Mouse (Mus musculus) lung, embryonic 15.5 days (tissue): Measurements from ENCODE around the gene Stk38. TPM values are rescaled to one million over a fixed set of nuclear protein-coding genes. Genes with fewer than 3 reads are reported as not detected.

ENCODE experiments used
- ATAC-seq: fragments of 200-750 bp; cut with Nextera tagmentation; 2 replicates; pipeline ENCODE4 v1.8.0; 2017; ENCODE audit warnings: moderate number of reproducible peaks, borderline replicate concordance; ENCODE audit not compliant: low FRiP score, low TSS enrichment; ENCODE audit errors: extremely low read depth
- H3K27ac ChIP-seq: fragments of 300-500 bp; sonication (generic); 2 replicates; pipeline ENCODE4 v1.5.1; 2015; ENCODE audit warnings: moderate library complexity, mild to moderate bottlenecking, inconsistent platforms
- H3K27me3 ChIP-seq: fragments of 300-500 bp; sonication (generic); 2 replicates; pipeline ENCODE4 v1.6.1; 2015; ENCODE audit warnings: inconsistent platforms
- H3K36me3 ChIP-seq: fragments of 300-500 bp; sonication (generic); 2 replicates; pipeline ENCODE4 v1.6.1; 2015; ENCODE audit warnings: inconsistent platforms
- H3K4me1 ChIP-seq: fragments of 300-500 bp; sonication (generic); 2 replicates; pipeline ENCODE4 v1.6.1; 2015; ENCODE audit warnings: inconsistent platforms
- H3K4me2 ChIP-seq: fragments of 300-500 bp; sonication (generic); 2 replicates; pipeline ENCODE4 v1.6.1; 2015; ENCODE audit warnings: inconsistent platforms, mild to moderate bottlenecking, moderate library complexity
- H3K4me3 ChIP-seq: fragments of 300-500 bp; sonication (generic); 2 replicates; pipeline ENCODE4 v1.5.1; 2015; ENCODE audit warnings: mild to moderate bottlenecking, inconsistent platforms
- H3K9ac ChIP-seq: fragments of 300-500 bp; sonication (generic); 2 replicates; pipeline ENCODE4 v1.6.1; 2015; ENCODE audit warnings: inconsistent platforms
- H3K9me3 ChIP-seq: fragments of 300-500 bp; sonication (generic); 2 replicates; pipeline ENCODE4 v1.6.1; 2016; ENCODE audit warnings: inconsistent platforms
- WGBS: fragments of 180-500 bp; shearing (Covaris S2); methylation state at CpG from one replicate; pipeline ENCODE4 v1.1.7; 2015; 5-methylcytosine and 5-hydroxymethylcytosine counted together
- polyA plus RNA-seq: library from polyadenylated mRNA; unstranded; fragments of >200 nt; fragmentation: Nextera tagmentation; extraction: Ambion mirVana; gene quantifications from 2 replicates; pipeline ENCODE4 v1.2.1, GENCODE M21; 2015

Gene Stk38
- polyA plus RNA-seq, 1 experiment from 2014 or later: 105 TPM

DNA sequence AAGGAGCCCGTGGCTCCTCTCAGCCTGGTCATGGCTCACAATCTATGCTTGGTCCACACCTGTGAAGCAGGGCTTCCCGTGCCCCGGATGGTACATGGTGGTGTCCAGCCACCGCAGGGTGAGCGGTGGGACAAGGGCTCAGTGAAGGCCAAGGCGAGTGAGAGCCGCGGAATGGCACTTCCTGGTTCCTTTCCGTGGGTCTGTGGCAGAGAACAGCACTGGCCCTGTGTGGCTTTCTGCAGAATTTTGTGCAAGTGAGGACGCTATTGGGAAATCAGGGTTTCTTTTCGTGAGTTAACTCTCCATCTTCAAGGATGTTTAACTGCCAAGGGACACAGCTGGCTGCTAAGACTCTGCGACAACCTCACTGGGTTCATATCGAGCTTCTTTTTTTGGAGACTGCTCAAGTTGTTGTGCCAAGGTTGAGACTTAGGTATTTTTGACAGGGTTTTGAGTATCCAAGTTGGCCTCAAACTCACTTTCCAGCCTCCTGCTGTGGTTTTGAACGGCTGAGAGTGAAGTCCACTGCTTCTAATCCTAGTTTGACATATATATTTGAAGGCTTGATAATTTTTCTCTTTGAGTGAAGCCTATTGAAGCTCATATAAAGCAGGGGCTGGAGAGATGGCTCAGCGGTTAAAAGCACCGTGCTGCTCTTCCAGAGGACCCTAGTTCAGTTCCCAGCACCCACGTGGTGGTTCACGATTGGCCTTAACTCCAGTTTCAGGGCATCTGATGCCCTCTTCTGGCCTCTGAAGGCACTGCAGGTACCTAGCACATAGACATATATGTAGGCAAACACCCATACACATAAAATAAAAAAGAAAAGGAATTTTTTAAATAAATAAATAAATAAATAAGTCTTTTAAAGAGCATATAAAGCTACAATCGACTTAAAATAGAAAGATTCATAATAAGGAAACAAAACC, 60.5 kb downstream of the Stk38 start:
- no peak overlapping the region for H3K4me3 ChIP-seq
- no peak overlapping the region for H3K27ac ChIP-seq
- no peaks in the 10 kb centered on the region for H3K27me3 ChIP-seq
- no peak for ATAC-seq
- H3K9ac ChIP-seq: no peak overlapping the region
- H3K9me3 ChIP-seq: no peaks in the 10 kb centered on the region; the same call in 1 of the 2 replicates
- no peak overlapping the region for H3K4me2 ChIP-seq
- 88% methylated on average over 19 of the region's 19 CpGs for WGBS
- H3K4me1 ChIP-seq: peaks cover 6% of the 10 kb centered on the region
- no peaks in the 10 kb centered on the region for H3K36me3 ChIP-seq

DNA sequence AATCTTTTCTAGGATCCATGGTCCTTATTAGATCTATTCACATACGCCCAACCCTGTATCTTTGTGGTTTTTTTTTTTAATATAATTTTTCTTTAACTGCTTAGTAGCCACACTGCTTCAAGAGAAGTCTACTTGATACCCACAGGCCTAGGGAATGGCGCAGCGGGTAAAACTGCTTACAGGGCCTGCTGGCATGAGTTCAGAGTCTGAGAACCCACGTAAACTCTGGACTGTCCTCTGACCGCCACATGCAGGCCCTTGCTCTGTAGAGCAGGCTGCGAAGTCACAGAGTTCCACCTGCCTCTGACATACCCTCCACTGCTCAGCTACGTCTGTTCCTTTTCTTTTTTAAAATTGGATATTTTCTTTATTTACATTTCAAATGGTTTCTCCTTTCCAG, 63.3 kb downstream of the Stk38 start:
- ATAC-seq: no peak
- Histone ChIP-seq H3K4me2 (no peak overlapping the region), H3K9ac (no peak overlapping the region), H3K4me3 (no peak overlapping the region), H3K27me3 (no peaks in the 10 kb centered on the region), H3K27ac (no peak overlapping the region), H3K36me3 (no peaks in the 10 kb centered on the region), H3K9me3 (no peaks in the 10 kb centered on the region; the same call in 1 of the 2 replicates), H3K4me1 (no peaks in the 10 kb centered on the region)
- 82% methylated on average over 7 of the region's 7 CpGs for WGBS

DNA sequence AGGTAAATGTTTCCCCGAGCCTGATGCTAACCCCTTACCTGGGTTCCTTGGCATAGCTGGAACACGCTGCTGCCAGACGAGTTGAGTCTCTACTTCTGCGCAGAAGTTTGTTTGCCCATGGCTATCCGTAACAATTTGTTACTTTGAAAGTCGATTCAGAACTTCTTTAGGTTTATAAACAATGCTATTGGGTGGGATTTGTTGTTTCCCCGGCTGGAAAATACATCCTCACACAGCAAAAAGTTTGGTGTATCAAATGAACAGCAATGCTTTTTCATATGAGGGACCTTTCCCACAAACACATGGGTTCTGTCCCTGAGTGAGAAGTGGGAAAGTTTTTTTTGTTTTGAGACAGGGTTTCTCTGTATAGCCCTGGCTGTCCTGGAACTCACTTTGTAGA, 64.1 kb downstream of the Stk38 start, which contains the start of gene Pxt1:
Gene Pxt1 (minus strand): TSS at position 101 of the 400 bp plus-strand sequence.
- Histone ChIP-seq H3K4me3 (no peak within 1 kb of the TSS), H3K36me3 (no peaks in the 10 kb centered on the region), H3K9ac (no peak within 1 kb of the TSS), H3K9me3 (no peaks in the 10 kb centered on the region; the same call in 1 of the 2 replicates), H3K27me3 (no peaks in the 10 kb centered on the region), H3K4me1 (no peaks in the 10 kb centered on the region), H3K27ac (no peak within 1 kb of the TSS), H3K4me2 (no peak within 1 kb of the TSS)
- no peak for ATAC-seq
- 78% methylated on average over 7 of the region's 7 CpGs for WGBS

DNA sequence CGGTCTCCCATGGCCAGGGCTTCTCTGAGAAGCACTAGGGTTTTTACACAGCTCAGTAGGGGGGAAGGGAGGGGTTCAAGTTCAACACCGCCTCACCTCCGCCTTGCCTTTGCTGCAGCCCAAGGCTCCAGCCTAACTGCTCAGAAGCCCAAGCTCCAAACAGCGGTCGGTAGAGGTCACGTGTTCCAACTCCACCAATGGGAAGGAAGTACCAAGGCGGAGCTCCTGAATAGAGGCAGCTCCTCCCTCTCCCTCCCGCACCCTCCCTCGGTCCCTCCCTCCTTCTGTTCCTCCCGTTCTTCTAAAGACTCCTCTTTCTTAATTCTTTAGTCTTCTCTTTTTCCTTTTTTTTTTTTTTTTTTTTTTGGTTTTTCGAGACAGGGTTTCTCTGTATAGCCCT, 65.7 kb downstream of the Stk38 start:
- Histone ChIP-seq H3K36me3 (no peaks in the 10 kb centered on the region), H3K27me3 (no peaks in the 10 kb centered on the region), H3K4me2 (no peak overlapping the region), H3K4me3 (no peak overlapping the region), H3K9me3 (no peaks in the 10 kb centered on the region), H3K9ac (no peak overlapping the region), H3K4me1 (no peaks in the 10 kb centered on the region), H3K27ac (no peak overlapping the region)
- WGBS: 69% methylated on average over 10 of the region's 11 CpGs
- ATAC-seq: no peak

DNA sequence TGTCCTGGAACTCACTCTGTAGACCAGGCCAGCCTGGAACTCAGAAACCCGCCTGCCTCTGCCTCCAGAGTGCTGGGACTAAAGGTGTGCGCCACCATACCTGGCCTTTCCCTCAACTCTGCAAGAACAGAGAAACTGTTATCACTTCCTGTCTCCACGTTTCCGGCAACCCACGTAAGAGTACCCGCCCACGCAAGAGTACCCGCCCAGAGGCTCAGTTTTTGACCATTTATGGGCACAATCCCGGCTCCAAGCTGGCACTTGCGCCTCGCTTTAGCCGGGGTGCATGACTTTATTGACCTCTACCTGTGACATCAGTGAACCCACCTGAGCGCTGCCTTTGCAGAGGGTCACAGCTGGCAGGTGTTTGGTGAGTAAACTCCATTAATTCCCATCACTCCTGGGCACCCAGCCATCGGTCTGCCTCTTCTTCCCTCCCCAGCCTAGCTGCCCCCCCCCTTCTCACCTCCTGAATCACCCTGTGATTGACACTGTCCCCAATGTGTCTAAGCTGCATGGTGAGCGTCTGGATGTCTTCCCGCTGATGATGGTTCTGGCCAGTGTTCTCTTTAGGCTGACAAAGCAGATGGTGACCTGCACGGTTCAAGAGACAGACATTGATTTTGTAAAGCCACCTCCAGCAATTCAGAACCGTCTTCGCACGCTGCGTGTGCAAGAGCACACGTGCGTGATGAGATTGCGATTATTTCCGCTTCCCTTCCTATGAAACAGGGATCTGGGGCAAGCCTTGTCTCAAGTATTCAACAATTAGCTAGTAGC, 66.8 kb downstream of the Stk38 start:
- Histone ChIP-seq H3K27ac (no peak overlapping the region), H3K4me2 (no peak overlapping the region), H3K27me3 (no peaks in the 10 kb centered on the region), H3K4me3 (no peak overlapping the region), H3K9ac (no peak overlapping the region), H3K9me3 (no peaks in the 10 kb centered on the region), H3K36me3 (no peaks in the 10 kb centered on the region), H3K4me1 (no peaks in the 10 kb centered on the region)
- 88% methylated on average over 25 of the region's 25 CpGs for WGBS
- no peak for ATAC-seq

DNA sequence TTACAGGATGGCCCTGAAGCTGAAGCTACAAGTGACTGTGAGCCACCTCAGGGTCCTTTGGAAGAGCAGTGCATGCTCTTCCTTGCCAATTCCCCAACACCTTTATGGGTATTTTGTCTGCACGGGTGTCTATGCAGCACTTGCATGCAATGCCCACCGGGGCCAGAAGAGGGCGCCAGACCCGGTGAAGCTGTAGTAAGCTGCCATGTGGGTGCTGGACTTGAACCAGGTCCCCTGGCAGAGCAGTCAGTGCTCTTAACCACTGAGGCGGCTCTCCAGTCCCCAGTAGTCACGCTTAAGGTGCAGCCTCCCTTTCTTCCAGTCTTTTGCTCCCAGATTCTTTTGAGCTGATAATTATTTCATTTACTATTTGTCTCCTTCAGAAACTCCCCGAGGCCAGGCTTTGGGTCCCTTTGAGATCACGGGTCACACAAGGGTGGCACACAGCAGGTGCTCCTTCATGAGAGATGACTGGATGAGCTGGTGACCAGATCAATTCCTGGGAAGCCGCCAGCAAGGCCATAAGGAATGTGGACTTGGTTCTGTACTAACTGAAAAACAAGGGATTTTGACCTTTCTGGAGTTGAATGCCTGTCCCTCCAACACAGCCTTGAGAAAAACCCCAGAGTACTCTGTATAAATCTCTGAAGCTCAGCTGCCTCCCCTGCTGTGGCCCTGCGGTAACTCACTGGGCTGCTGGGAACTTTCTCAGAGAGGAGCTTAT, 71.0 kb downstream of the Stk38 start:
- 76% methylated on average over 10 of the region's 10 CpGs for WGBS
- Histone ChIP-seq H3K9ac (no peak overlapping the region), H3K9me3 (no peaks in the 10 kb centered on the region), H3K4me3 (no peak overlapping the region), H3K27me3 (no peaks in the 10 kb centered on the region), H3K4me1 (no peaks in the 10 kb centered on the region), H3K4me2 (no peak overlapping the region), H3K27ac (no peak overlapping the region), H3K36me3 (no peaks in the 10 kb centered on the region)
- ATAC-seq: no peak

DNA sequence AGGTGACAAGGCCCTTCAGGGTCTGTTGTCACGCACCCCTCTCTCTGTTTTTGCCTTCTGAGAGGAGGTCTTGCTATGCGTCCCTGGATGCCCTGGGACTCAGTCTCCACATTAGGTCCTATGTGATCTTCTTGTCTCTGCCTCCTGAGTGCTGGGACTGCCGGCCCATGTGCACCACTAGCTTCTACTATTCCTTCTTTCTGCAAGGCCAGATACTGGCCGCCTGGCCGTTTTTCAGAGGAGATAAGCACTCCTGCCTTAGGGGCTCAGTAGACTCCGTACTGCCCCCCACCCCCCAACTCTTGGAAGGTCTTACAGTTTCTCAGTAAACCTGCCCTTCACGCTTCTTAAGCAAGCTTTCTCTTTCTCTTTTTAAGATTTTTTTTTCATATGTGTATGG, 71.7 kb downstream of the Stk38 start:
- H3K27me3 ChIP-seq: no peaks in the 10 kb centered on the region
- no peak overlapping the region for H3K4me3 ChIP-seq
- no peak for ATAC-seq
- peaks cover 4% of the 10 kb centered on the region; the same call in 1 of the 2 replicates for H3K4me1 ChIP-seq
- no peak overlapping the region for H3K4me2 ChIP-seq
- whole genome bisulfite sequencing: 84% methylated on average over 7 of the region's 7 CpGs
- no peaks in the 10 kb centered on the region for H3K36me3 ChIP-seq
- H3K27ac ChIP-seq: no peak overlapping the region
- no peak overlapping the region for H3K9ac ChIP-seq
- H3K9me3 ChIP-seq: no peaks in the 10 kb centered on the region

DNA sequence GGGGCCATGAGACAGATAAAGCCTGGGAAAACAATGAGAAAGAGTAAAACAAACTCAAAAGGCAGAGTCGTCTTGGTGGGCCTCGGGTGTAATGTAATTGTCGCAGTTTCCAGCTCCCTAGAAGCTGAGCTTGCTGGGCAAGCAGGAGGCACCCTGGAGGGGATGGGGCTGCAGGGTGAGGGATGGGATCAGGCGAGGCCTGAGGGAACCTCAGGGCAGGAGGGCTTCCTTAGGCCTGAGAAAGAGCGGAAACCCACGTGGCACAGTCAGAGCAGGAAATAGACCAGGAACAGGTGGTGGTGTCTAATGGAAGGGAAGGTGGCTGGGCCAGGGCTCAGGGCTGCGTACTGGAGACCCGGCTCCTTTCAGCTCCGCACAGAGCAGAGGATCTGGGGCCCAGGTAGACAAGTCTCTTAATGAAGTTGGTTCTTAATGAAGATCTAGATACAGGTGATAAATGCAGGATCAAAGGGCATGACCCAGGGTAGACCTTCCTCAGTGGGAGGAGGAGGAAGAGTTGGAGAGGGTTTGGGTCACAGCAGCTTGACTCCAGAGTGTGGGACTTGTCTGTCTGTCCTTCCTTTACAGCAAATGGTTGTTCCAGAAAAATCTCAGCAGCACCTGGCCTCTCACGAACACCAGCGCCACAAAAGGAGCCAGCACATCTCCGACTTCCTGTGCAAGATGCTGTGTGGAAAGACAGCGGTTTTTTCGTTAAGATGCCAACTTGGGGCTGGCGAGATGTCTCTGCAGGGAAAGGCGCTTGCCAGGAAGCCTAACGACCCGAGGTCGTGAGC, 73.5 kb downstream of the Stk38 start:
- H3K4me2 ChIP-seq: no peak overlapping the region
- no peak overlapping the region for H3K27ac ChIP-seq
- H3K36me3 ChIP-seq: no peaks in the 10 kb centered on the region
- H3K4me1 ChIP-seq: peaks cover 18% of the 10 kb centered on the region
- no peak overlapping the region for H3K9ac ChIP-seq
- no peaks in the 10 kb centered on the region for H3K27me3 ChIP-seq
- H3K4me3 ChIP-seq: no peak overlapping the region
- ATAC-seq: no peak
- WGBS: 65% methylated on average over 19 of the region's 19 CpGs
- no peaks in the 10 kb centered on the region for H3K9me3 ChIP-seq

DNA sequence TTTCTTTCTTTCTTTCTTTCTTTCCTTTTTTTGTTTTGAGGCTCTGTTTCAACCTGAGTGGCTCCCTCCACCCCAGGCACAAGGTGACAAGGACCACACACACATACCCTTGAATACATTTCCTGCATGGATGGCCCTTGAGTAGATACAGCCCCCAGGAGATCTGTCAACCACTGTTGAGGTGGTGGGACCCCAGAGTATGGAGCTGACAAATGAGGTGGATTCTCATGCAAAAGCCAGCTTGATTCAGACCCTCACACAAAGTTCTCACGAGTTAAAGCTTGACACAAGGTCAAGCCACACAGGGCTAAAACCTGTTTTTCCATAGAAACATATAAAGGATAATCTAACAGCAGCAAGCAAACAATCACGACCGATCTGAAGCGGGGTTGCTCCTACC, 75.5 kb downstream of the Stk38 start:
- no peaks in the 10 kb centered on the region for H3K27me3 ChIP-seq
- H3K36me3 ChIP-seq: no peaks in the 10 kb centered on the region
- no peaks in the 10 kb centered on the region for H3K9me3 ChIP-seq
- H3K27ac ChIP-seq: no peak overlapping the region
- peaks cover 18% of the 10 kb centered on the region for H3K4me1 ChIP-seq
- H3K4me2 ChIP-seq: no peak overlapping the region
- H3K4me3 ChIP-seq: no peak overlapping the region
- WGBS: 76% methylated on average over 4 of the region's 4 CpGs
- no peak overlapping the region for H3K9ac ChIP-seq
- no peak for ATAC-seq

DNA sequence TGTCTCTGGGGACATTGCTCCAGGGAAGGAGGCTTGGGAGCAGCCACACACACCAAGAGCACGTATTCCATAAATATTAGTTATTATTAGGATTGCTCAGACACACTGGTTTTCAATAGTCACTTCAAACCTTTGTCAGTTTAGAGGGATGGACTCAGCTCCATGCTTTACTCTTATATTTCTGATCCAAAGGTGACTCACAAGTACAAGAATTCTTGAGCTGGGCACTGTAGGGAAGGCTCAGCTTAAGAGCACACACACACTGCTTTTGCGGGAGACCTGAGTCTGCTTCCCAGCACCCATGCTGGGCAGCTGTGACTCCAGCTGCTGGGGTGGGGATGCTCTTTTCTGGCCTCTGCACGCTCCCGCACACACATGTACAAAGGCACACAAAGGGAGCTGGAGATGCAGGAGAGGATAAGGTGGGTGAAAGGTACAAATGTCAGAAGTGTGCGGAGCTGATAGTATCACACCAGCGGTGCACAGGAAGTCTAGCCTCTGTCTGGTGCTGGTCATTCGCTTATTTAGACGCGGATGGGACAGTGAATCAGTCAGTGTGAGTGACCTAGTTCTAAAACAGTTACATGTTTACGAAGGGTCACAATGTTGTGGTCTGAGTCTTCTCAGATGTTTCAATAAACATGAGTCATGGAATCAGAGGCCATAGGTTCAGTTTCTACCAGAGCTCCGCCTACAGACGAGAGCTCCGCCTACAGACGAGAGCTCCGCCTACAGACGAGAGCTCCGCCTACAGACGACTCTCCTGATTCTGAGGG, 76.2 kb downstream of the Stk38 start:
- Histone ChIP-seq H3K27ac (peak overlapping the region; percentile 90), H3K27me3 (no peaks in the 10 kb centered on the region), H3K36me3 (no peaks in the 10 kb centered on the region), H3K4me2 (no peak overlapping the region), H3K9ac (no peak overlapping the region), H3K4me3 (no peak overlapping the region), H3K4me1 (peaks cover 18% of the 10 kb centered on the region), H3K9me3 (no peaks in the 10 kb centered on the region)
- no peak for ATAC-seq
- 82% methylated on average over 18 of the region's 18 CpGs for WGBS
